Mouse (Mus musculus): ENCODE data around the gene Pja2. TPM values are rescaled to one million over a fixed set of nuclear protein-coding genes. Genes with fewer than 3 reads are reported as not detected.
"Not testable (repeated sequence)": the region's sequence is repeated elsewhere in the genome, so short reads cannot be mapped to it uniquely, and the experiment has no call there.

The Pja2 gene
- polyA plus RNA-seq, 1 experiment from 2014 or later: 127 TPM

GRCm38 (mm10) chr17:64276666-64277065 lies 55.0 kb downstream of the Pja2 start:
- Histone ChIP-seq H3K9me3 (no peaks in the 10 kb centered on the region), H3K4me3 (replicated peaks) (no peak overlapping the region), H3K27ac (no peak overlapping the region), H3K9ac (replicated peaks) (no peak overlapping the region), H3K36me3 (peaks cover 24% of the 10 kb centered on the region; the same call in 1 of the 2 replicates), H3K4me2 (replicated peaks) (no peak overlapping the region), H3K27me3 (no peaks in the 10 kb centered on the region), H3K4me1 (replicated peaks) (no peaks in the 10 kb centered on the region)
- ATAC-seq: no peak
- 89% methylated on average over 5 of the region's 5 CpGs for whole genome bisulfite sequencing

- Histone ChIP-seq H3K27me3 (no peaks in the 10 kb centered on the region), H3K4me3 (replicated peaks) (no peak overlapping the region), H3K9me3 (no peaks in the 10 kb centered on the region), H3K4me1 (replicated peaks) (no peaks in the 10 kb centered on the region), H3K4me2 (replicated peaks) (no peak overlapping the region), H3K36me3 (peaks cover 20% of the 10 kb centered on the region; the same call in 1 of the 2 replicates), H3K9ac (replicated peaks) (no peak overlapping the region), H3K27ac (no peak overlapping the region)
- ATAC-seq: peak; percentile 51
- WGBS: 86% methylated on average over 4 of the region's 4 CpGs
Observed at GRCm38 (mm10) chr17:64275188-64275587, 56.5 kb downstream of the Pja2 start.

GRCm38 (mm10) chr17:64274341-64275105 lies 57.2 kb downstream of the Pja2 start:
- Histone ChIP-seq H3K36me3 (peaks cover 13% of the 10 kb centered on the region; the same call in 1 of the 2 replicates), H3K4me2 (replicated peaks) (no peak overlapping the region), H3K4me1 (replicated peaks) (no peaks in the 10 kb centered on the region), H3K9me3 (no peaks in the 10 kb centered on the region), H3K27ac (no peak overlapping the region), H3K9ac (replicated peaks) (no peak overlapping the region), H3K27me3 (no peaks in the 10 kb centered on the region), H3K4me3 (replicated peaks) (no peak overlapping the region)
- 94% methylated on average over 10 of the region's 10 CpGs for WGBS
- ATAC-seq: peak; percentile 25

- H3K9ac ChIP-seq (replicated peaks): no peak overlapping the region
- H3K4me2 ChIP-seq (replicated peaks): no peak overlapping the region
- no peak overlapping the region for H3K4me3 ChIP-seq (replicated peaks)
- WGBS: 79% methylated on average over 1 of the region's 1 CpGs
- no peak for ATAC-seq
- H3K27ac ChIP-seq: no peak overlapping the region
- no peaks in the 10 kb centered on the region for H3K27me3 ChIP-seq
- H3K4me1 ChIP-seq (replicated peaks): no peaks in the 10 kb centered on the region
- H3K9me3 ChIP-seq: no peaks in the 10 kb centered on the region
- no peaks in the 10 kb centered on the region for H3K36me3 ChIP-seq
Observed at GRCm38 (mm10) chr17:64260571-64260970, 71.1 kb downstream of the Pja2 start.

- Histone ChIP-seq H3K4me1 (replicated peaks) (no peaks in the 10 kb centered on the region), H3K4me2 (replicated peaks) (no peak overlapping the region), H3K27ac (no peak overlapping the region), H3K36me3 (no peaks in the 10 kb centered on the region), H3K9me3 (no peaks in the 10 kb centered on the region), H3K4me3 (replicated peaks) (no peak overlapping the region), H3K9ac (replicated peaks) (no peak overlapping the region), H3K27me3 (no peaks in the 10 kb centered on the region)
- WGBS: 45% methylated on average over 3 of the region's 3 CpGs
- no peak for ATAC-seq
Observed at GRCm38 (mm10) chr17:64248246-64248645, 83.5 kb downstream of the Pja2 start.

GRCm38 (mm10) chr17:64242898-64243297 lies 88.8 kb downstream of the Pja2 start:
- no peaks in the 10 kb centered on the region for H3K9me3 ChIP-seq
- WGBS: 89% methylated on average over 12 of the region's 12 CpGs
- H3K4me3 ChIP-seq (replicated peaks): no peak overlapping the region
- ATAC-seq: no peak
- no peak overlapping the region for H3K27ac ChIP-seq
- no peaks in the 10 kb centered on the region for H3K36me3 ChIP-seq
- H3K4me2 ChIP-seq (replicated peaks): no peak overlapping the region
- H3K4me1 ChIP-seq (replicated peaks): no peaks in the 10 kb centered on the region
- no peak overlapping the region for H3K9ac ChIP-seq (replicated peaks)
- no peaks in the 10 kb centered on the region for H3K27me3 ChIP-seq

- no peaks in the 10 kb centered on the region for H3K27me3 ChIP-seq
- no peak overlapping the region for H3K4me3 ChIP-seq (replicated peaks)
- H3K4me2 ChIP-seq (replicated peaks): no peak overlapping the region
- H3K9ac ChIP-seq (replicated peaks): no peak overlapping the region
- H3K27ac ChIP-seq: no peak overlapping the region
- WGBS: 78% methylated on average over 9 of the region's 9 CpGs
- H3K36me3 ChIP-seq: no peaks in the 10 kb centered on the region
- H3K9me3 ChIP-seq: no peaks in the 10 kb centered on the region
- ATAC-seq: no peak
- no peaks in the 10 kb centered on the region for H3K4me1 ChIP-seq (replicated peaks)
Observed at GRCm38 (mm10) chr17:64242310-64242859, 89.3 kb downstream of the Pja2 start.

GRCm38 (mm10) chr17:64241544-64242292 lies 90.0 kb downstream of the Pja2 start:
- Histone ChIP-seq H3K4me2 (replicated peaks) (no peak overlapping the region), H3K27me3 (no peaks in the 10 kb centered on the region), H3K4me3 (replicated peaks) (no peak overlapping the region), H3K27ac (no peak overlapping the region), H3K36me3 (no peaks in the 10 kb centered on the region), H3K4me1 (replicated peaks) (no peaks in the 10 kb centered on the region), H3K9me3 (no peaks in the 10 kb centered on the region), H3K9ac (replicated peaks) (no peak overlapping the region)
- ATAC-seq: no peak
- WGBS: 81% methylated on average over 11 of the region's 11 CpGs

- no peak overlapping the region for H3K9ac ChIP-seq (replicated peaks)
- no peak overlapping the region for H3K4me2 ChIP-seq (replicated peaks)
- H3K27ac ChIP-seq: no peak overlapping the region
- no peaks in the 10 kb centered on the region for H3K27me3 ChIP-seq
- H3K4me3 ChIP-seq (replicated peaks): no peak overlapping the region
- ATAC-seq: no peak
- H3K36me3 ChIP-seq: no peaks in the 10 kb centered on the region
- H3K9me3 ChIP-seq: no peaks in the 10 kb centered on the region
- WGBS: 86% methylated on average over 4 of the region's 4 CpGs
- no peaks in the 10 kb centered on the region; the same call in 1 of the 2 replicates for H3K4me1 ChIP-seq (replicated peaks)
Observed at GRCm38 (mm10) chr17:64232134-64232533, 99.6 kb downstream of the Pja2 start.

- H3K27ac ChIP-seq; H3K36me3 ChIP-seq; H3K27me3 ChIP-seq; H3K4me3 ChIP-seq (replicated peaks); H3K4me2 ChIP-seq (replicated peaks); ATAC-seq; H3K9me3 ChIP-seq; H3K9ac ChIP-seq (replicated peaks); H3K4me1 ChIP-seq (replicated peaks): not testable (repeated sequence)
- 90% methylated on average over 4 of the region's 4 CpGs for WGBS
Observed at GRCm38 (mm10) chr17:64231637-64232036, 100.1 kb downstream of the Pja2 start.

- no peak overlapping the region for H3K4me2 ChIP-seq (replicated peaks)
- H3K4me1 ChIP-seq (replicated peaks): no peaks in the 10 kb centered on the region; the same call in 1 of the 2 replicates
- no peak for ATAC-seq
- H3K27ac ChIP-seq: no peak overlapping the region
- H3K9ac ChIP-seq (replicated peaks): no peak overlapping the region
- H3K9me3 ChIP-seq: no peaks in the 10 kb centered on the region; the same call in 1 of the 2 replicates
- no peak overlapping the region for H3K4me3 ChIP-seq (replicated peaks)
- WGBS: 82% methylated on average over 8 of the region's 8 CpGs
- H3K27me3 ChIP-seq: no peaks in the 10 kb centered on the region
- H3K36me3 ChIP-seq: no peaks in the 10 kb centered on the region
Observed at GRCm38 (mm10) chr17:64231172-64231571, 100.5 kb downstream of the Pja2 start.

Data from midbrain, embryonic 13.5 days (tissue).